Mouse (Mus musculus): ENCODE results near the gene 1700122O11Rik. TPM values are rescaled to one million over a fixed set of nuclear protein-coding genes. Genes with fewer than 3 reads are reported as not detected.

Gene 1700122O11Rik
- not detected for total RNA-seq (2022)

DNA sequence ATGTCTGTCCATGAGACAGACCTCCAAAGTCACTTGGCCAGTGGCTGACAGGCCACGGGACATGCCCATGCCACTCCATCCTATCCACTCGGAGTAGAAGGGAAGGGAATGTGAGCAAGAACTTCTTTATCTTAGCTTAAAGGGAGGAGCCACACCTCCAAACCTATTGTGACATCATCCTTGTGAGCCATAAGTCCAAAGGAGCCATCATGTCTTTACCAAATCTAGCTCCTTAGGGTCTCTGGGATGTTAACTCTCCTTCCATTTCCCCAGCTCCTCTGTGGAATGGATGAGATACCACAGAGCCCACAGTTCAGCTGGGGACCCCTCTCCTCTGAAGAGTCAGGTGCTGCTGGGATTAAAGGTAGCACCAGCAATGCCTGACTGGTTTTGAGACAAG, at the start of gene 1700122O11Rik:
1700122O11Rik (minus strand) TSS at position 101 of the 400 bp plus-strand sequence.
- no peak for DNase-seq (ENCODE audit: low spot score in 2 of 2)

- no peak for DNase-seq (ENCODE audit: low spot score in 2 of 2)
Measured at GRCm38 (mm10) chr17:48080626-48081025, 42.5 kb upstream of the 1700122O11Rik start.

DNA sequence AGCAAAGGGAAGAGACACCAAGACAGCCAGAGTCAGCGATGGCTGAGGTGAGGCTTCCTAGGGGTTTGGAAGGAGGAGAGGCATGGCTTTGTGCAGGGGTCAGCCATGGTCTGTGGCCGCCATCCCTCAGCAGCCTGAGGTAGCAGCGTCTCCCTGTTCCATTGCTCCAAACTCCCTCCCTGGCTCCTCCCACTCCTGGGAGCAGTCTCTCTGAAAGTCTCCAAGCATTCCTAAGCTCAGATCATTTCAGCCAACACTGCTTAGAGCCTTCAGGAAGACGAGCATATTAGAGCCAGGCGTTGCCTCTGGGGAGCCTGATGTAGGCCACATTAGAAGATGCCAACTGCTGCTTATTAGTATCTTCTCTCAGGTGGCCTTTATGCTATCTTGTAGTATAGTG, 29.6 kb upstream of the 1700122O11Rik start:
- no peak for DNase-seq (ENCODE audit: low spot score in 2 of 2)

DNA sequence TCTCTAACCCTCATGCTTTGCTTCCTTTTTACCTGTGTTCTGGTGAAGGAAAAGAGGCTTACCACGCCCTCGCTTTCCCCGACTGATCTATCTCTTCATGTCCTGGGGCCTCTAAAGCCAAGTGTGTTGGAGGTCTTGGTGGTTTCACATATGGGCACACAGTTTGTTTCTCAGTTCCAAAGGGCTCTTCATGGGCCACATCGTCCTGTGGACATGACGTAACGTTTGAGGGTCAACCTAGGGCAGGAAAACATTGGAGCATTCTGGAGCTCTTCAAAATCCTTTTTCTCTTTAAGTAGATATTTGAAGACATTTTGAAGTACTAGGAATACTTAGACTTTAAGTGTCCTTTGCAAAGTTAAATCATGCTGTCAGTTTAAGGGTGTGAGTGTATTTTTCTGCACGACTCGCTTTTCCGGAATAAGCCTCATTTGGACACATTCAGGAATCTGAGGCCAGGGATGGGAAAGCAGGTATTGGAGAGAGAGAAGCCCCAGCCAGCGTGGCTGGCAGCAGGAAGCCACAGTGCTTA, 29.1 kb upstream of the 1700122O11Rik start:
- DNase-seq (ENCODE audit: low spot score in 2 of 2) = no peak

DNA sequence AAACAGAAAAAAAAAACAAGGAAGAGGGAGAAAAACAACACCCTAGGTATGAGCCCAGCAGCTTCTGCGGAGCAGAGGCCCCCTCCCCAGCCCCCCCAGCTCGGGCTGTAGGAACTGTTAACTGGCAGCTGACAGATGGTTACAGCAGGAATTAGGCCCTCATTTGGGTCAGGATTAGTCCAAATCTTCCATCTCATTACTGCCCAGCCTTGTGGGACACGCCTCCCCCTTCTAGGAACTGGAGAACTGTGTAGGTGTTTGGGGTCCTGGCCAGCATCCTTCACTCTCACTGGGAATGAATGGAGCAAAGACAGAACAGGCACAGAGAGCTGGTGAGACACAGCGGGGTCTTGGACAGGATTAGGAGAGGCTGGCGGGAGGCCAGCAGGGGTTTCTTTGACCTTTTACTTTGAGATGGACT, 27.0 kb upstream of the 1700122O11Rik start:
- no peak for DNase-seq (ENCODE audit: low spot score in 2 of 2)

DNA sequence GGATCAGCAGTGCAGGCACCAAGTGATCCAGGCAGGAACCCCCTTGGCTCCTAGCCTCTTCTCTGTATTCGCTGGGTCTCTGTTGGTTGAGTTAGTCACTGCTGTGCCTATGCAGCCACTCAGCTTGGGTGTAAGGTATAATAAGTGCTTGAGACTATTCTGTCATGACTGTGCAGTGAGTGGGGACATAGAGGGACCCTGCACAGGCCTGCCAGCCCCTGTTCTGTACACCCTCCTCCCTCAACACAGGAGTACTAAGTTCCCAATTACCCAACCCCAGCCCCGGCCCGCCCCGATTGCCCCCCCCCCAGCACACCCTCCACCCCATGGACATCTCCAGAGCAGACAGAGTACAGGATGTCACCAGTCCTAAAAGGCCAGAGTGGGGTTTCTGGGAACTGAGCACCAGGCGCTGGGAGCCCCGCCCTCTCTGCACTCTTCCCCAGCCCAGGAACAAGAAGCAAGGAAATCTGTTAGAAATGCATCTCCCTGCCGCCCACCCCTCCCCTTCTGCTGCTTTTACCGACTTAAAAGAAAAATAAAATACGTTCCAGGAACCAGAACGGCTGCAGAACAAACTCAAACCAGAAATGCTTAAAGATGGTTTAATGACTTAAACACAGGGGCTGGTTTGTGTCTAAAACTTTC, 26.2 kb upstream of the 1700122O11Rik start:
- DNase-seq (ENCODE audit: low spot score in 2 of 2) = no peak

DNA sequence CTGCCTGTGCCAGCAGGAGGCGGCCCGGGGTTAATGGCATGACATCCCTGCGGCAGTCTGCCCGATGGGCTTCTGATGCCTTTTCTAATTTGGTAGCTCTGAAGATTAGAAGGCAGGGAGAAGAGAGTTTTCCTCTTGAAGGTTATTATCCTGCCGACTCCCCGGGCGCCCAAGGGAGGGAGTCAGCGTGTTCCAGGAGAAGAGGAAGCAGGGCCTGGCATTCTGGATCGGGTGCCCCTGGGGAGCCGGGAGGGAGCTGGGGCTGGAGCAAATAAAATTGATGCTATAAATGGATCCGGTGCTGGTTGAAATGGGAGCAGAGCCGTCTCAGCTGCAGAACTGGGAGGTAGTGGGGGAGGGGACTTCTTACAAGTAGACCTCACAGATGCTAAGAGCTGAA, 19.3 kb upstream of the 1700122O11Rik start:
- no peak for DNase-seq (ENCODE audit: low spot score in 2 of 2)

DNA sequence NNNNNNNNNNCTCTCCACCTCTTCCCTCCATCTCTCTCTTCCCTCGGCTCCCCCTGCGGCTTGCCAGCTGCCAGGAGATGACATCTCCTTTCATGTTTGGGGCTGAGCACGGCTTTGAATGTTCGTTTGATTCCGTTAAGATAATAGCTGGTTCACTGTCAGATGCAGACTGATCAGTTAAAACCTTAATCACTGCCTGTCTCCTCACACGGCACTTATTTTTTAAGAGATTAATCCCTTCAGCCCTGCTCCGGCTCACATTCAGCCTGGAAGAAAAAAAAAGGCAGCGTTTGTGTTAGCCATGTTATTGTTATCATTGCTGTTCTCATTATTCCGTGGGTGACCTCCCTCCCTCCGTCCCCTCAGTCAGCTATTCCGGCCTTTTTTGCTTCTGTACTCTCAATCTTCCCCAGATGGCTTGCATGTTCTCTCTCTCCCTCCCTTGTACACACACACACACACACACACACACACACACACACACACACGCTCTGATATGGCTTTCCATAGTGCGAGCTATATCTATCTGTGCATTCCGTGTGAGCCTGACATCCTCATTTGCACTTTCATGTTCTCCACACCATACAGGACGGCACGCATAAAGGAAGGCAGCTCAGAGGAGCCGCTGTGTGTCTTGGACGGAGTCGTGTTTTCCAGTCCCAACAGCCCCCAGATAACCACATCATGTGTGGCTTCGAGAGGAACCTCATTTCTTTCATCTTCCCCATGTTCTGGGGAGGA, 17.2 kb upstream of the 1700122O11Rik start:
- no peak for DNase-seq (ENCODE audit: low spot score in 2 of 2)

GRCm38 (mm10) chr17:48053646-48054045, 15.6 kb upstream of the 1700122O11Rik start:
- no peak for DNase-seq (ENCODE audit: low spot score in 2 of 2)

DNA sequence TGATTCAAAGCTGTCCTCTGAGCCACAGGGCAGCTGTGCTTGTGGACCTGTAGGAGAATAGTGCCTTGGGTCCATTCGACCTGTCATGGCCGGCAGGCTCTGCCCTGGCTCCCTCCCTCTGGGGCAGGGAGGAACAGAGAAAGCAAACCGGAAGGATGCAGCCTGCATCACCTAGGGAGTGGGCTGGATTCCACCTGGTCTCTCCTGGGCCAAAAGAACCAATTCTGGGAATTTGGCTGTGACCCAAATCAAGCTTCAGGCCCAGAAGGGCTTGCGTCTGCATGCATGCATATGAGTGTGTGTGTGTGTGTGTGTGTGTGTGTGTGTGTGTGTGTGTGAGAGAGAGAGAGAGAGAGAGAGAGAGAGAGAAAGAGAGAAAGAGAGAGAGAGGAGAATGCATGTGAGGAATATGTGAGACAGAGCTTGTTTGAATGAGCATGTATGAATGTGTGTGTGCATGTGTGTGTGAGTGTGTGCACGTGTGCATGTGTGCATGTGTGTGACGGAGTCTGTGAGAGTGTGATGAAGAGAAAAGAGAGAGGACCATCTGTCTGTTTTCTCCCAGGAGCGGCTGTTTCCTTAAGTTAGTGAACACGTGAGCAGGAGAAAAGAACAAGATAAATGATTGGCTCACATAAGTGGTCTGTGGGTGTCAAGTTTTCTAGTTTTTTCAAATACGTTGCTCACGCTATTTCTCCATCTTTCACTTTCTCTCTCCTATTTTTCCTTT, 14.4 kb upstream of the 1700122O11Rik start:
- DNase-seq (ENCODE audit: low spot score in 2 of 2) = no peak

DNA sequence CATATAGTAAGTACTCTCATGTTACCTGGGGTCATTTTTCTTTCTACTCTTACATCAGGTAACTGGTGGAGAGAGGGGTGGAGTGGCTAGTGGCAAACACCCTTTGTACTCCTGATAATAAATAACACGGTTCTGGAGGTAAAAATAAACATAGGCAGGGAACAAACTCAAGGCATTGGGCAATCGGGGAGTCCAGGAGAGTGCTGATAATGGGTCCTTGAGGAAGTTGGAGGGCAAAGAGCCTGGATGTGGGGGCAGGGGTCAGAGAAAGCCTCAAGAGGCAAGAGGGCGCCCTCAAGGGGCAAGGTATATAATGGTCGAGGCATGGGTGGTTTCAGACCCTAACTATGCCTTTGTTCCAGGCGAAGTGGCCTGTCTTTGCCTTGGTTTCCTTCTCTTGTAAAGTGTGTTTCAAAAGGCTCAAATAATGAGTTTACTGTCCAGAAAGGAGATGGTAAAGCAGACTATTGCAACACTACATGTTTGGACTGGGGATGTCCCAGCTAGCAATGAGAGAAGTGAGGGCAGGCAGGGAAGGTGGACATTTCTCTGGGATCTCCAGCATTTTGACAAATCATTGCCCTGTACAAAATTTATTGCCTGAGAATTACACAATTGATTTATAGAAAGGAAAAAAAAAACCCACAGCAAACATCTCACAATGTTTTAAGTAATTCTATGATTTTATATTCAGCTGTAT, 13.7 kb upstream of the 1700122O11Rik start:
- DNase-seq (ENCODE audit: low spot score in 2 of 2) = no peak

DNA sequence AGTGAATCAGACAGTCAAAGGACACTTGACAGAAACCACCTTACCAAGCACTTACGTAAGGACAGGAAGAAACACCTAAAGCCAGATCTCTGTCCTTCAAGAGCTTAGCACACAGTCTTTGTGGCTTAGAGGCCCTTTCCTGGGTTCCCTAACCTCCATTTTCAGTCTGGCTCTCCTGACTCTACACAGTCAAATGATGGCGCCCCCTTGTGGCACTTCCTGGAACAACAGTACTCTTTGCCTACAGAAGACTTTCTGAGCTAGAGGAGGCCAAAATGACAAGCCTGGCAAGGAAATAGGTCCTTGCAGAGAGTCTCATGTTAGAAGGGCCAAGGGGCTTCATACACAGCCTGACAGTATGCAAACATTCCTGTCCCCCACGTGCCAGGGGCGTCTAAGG, 7.5 kb upstream of the 1700122O11Rik start:
- DNase-seq (ENCODE audit: low spot score in 2 of 2) = peak; percentile 29 to 64

GRCm38 (mm10) chr17:48043154-48043880, 5.2 kb upstream of the 1700122O11Rik start:
- DNase-seq (ENCODE audit: low spot score in 2 of 2) = no peak

DNA sequence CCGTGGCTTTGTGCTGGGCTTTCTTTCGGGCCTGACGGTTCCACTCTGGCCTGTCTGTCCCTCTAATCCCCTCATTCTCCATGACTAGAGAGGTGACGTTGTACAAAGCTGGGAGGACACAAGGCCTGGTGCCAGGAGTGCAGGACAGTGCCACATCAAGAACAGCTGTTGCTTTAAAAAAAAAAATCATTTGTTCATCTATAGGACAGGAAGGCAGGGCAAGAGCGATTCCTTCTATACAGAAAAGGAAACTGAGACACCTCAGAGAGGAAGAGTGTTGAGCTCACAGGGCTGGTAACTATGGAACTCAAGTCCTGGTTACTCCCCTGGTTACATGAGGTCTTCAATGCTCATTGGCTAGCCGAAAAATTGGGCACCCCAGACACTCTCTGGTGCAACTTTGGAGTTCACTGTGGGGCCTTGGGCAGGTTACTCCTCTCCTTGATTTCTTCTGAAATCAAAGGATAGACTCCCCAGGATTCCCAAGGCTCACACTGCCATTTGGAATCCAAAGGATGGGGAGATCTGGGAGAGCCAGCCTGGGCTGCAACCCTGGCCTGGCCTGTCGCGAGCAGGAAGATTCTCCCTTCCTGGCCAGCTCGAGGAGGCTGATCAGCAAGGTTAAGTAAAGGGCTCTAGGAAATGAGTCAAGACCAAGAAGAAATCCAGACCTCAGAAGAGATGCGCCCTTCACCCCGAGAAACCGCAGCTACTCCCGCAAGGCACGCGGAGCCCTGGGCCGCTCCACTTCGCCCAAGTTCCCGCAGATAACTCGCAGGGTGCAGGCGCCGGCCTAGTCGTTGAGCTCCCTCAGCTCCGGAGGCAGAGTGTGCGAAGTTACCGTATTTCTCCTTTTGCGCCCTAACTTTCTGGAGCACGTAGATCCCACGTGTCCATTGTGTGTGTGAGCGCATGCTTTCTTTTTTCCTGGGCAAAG, 3.5 kb upstream of the 1700122O11Rik start:
- DNase-seq (ENCODE audit: low spot score in 2 of 2) = peak; percentile 15 to 30

DNA sequence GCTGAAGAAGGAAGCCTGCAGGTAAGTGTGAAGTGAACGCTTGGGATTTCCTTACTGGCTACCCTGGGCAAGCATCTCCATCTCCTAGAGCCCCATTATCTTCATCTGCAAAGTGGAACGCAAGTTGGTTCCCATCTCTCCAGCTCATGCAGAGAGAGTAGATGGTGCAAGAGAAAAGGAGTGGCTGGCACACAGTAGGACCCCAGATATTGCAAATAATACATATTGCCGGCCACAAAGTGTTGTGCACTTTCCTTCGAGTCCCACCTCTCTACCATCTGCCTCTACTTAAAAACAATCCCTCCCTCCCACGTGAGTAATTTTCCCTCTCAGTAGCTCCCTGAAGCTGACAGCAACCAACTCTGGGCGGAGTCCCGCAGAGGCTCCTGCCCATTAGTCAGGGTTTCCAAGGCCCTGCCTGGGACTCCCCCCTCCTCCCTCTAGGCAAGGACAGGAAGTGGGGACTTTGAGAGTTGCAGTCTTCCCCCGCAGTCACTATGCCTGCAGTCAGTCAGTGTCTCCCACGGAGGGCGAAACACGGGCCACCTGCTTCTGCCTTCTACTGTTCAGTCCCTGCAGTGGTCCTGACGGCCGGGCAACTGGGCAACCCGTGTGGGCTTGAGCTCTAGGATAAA, 1.3 kb upstream of the 1700122O11Rik start:
- no peak for DNase-seq (ENCODE audit: low spot score in 2 of 2)

DNA sequence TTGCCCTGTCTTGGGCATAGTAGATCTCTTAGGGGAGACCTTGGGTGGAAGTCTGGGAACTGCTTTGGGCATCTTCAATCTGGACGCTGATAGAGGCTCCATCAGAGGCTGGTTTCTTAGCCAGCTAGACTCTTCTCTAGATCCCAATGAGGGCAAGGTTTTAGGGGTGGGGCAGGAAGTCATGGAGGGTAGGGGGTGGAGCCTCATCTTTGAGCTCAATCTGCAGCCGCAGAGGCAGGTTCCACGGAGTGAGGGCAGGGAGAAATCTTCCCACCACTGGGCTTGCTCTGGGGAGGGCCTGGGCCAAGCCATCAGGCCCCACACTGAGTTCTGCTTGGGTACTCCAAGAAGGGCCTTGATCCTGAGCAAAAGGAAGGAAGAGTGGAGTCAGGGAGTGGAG, 1.2 kb downstream of the 1700122O11Rik start:
- DNase-seq (ENCODE audit: low spot score in 2 of 2) = no peak

DNA sequence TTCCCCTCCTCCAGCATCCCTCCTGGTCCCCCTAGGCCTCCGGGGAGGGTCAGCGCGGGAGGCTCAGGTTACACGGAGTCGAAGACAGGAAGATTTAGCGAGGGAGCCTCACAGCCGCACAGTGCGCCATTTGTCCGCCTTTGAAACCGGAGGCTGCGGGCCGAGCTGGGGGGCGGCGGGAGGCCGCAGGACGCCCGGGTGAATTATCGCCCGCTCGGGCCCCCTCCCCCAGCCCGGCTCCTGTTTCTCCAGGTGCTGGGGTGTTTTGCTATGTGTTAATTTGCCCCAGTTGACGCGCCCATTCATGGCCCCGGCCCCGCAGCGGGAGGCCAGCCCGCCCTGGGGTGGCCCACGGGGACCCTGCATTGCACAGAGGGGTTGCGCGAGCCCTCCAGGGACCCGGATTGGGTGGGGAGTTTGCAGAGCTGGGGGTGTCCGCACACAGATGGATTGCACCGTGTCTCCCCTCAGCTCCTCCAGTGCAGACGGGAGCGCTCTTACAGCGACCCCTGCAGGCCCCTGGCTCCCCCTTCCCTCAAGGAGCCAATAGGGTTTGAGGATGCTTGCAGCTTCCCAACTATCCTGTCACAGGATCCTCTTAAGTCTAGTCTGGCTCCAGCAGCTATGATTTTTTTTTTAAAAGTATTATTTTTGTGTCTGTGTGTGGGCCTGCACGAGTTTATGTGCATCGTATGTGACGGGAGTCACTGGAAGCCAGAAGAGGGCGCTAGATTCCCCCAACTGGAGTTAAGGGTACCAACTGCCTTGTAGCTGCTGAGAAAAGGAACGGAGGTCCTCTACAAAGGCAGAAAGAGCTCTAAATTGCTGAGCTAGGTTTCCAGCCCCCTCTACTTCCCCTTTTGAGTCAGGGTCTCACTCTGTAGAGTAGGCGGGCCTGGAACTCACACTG, 6.3 kb downstream of the 1700122O11Rik start:
- no peak for DNase-seq (ENCODE audit: low spot score in 2 of 2)

GRCm38 (mm10) chr17:48029241-48029640, 8.9 kb downstream of the 1700122O11Rik start:
- no peak for DNase-seq (ENCODE audit: low spot score in 2 of 2)
